Mouse (Mus musculus): ENCODE measurements around the gene Krt28.

The Krt28 gene

DNA sequence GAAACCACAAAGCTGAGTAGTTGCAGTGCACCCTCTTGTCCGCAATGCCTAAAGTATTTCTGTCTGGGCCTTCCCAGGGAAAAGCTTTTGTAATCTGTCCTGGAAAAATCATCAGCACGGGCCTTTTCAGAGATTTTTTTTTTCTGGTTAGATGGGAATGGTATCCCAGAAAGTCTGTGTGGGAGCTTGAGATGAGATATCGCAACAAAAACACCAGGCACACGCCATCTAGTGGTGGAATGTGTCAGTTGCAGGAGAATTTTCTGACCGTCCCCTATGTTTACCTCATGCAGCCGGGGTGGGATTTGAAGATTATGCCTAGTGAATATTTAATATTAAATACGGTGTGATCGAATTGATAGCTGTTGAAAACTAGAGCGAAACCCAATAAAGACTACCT is 10.3 kb downstream of the Krt28 start:
- no peak for DNase-seq

DNA sequence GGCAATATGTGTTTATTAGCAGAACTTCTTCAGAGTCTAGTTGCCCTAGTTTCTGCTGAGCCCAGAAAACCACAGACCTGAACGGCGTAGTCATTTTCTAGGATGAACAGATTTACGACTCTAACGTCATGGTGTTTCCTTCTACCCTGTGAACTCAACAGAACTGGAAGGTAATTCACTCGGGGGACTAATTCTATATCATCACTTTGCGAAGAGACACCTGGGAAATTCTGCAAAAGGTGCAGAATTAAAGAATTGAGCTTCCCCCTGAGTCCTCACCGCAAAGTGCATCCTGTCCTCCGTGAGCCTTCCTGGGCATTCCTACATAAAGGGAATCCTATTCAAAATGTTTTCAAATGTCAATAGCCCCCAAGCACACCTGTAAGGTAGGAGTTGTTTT is 13.3 kb downstream of the Krt28 start:
- DNase-seq = no peak

DNA sequence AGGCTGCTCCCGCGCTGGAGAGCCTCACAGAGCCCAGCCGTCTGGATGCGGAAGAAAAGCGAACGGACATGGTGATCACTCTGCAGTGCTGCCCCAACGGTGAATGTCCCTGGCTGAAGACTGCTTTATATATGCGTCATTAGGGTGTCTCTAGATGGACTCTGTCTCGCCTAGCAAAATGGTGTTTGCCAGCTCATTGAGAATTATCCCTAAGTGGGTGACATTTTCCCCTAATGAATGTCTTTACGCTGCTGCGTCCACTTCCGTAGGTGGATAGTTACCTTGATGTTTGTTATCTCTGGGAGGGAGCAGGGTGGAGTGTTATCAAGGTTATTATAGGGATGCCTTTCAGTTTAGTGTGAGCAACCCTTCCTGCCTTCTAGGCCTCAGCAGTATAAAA is 23.7 kb downstream of the Krt28 start, which contains the start of gene Krt27:
Krt27 (minus strand) TSS at position 101 of the 400 bp plus-strand sequence.
- no peak for DNase-seq

DNA sequence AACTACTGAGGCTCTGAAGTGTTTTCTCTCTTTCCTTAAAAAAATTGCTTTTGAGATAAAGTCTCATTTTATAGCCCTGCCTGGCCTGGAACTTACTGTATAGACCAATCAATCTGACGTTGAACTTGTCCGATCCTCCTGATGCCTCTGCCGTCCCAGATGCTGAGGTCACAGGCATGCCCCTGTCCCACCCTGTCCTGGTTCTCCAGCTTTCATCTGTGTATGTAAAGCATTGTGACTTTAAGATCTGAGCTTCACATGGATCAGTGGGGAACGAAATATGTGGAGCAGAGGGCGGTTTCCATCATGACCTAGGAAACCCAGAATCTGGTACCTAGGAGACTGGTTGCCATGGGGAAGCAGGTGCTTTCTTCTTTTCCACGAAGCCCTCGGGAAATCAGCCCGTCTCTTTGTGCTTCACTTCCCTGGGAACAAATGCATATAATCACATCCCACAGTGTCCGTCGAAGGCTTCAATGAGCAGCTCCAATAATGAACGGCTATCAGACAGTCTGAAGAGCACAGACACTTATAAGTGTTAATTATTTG is 35.3 kb downstream of the Krt28 start:
- no peak for DNase-seq

DNA sequence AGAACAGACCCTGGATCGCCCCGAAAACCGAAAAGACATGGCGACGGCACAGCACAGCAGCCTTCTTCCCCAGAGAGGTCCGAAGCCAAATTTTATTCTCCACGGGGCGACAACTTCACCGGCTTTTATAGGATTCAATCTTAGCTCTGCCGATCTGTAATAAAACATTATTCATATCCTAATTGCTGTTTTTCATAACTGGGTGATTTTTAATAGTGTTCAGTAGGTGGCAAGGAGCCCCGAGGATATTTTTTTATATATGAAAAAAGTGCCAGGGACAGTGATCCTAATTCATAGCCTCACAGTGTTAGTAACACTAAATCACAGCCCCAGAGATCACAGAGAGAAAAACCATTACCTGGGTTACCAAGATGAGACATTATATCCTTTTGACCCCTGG is 36.8 kb downstream of the Krt28 start, which contains the start of gene Krt26:
Krt26 (minus strand) TSS at position 101 of the 400 bp plus-strand sequence.
- DNase-seq = no peak

DNA sequence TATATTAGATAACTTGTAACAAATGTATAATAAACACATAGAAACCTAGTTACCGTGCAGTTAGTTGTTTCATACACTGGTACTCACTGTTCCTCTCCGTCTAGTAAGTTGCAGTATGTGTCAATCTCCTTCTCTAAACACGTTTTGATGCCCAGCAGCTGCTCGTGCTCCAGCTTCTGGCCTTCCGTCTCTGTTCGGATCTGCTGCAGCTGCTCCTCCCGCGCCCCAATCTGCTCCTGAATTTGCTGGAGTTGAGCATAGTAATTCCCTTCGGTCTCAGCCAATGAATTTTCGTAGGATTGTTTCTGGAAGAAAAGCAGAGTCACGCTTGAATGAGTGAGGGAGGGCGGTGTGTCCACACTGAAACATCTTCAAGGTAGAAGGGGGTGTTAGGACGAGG is 41.3 kb downstream of the Krt28 start:
- DNase-seq = no peak

DNA sequence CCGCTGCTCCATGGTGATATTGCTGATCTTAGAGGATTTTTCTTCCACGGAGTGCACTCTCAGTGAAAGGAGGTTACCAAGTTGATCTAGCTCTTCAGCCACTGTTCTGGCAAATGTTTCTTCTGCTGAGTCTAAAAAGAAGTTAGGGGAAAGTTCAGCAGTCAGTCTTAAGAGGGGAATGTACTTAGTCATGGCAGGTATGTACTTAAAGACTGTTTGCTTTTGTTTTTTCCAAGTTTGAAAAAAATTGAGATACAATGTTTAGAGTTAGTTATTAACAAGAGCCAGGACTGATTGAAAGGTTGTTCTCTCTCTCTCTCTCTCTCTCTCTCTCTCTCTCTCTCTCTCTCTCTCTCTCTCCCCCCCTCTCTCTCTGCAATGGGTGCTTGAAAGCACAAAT is 45.0 kb downstream of the Krt28 start:
- DNase-seq = no peak

DNA sequence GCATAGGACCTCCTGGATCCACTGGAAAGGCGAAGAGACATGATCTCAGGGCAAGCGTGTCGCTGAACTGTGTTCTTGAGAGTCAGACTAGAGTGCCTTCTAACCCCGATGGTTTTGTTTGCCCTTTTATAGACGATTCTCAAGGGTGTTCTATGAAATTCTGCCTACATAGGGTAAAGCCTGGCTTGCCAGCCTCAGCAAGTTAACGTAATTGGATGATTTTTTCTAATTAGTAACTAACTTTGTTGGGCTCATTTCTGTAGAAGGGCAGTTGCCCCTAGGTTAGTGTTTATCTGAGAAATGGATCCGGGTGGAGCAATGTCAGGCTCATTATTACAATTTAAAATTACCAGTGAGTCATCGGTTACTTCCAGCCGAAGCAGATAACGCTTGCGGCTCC is 51.9 kb downstream of the Krt28 start, which contains the start of gene Krt25:
Krt25 (minus strand) TSS at position 101 of the 400 bp plus-strand sequence.
- DNase-seq = no peak

DNA sequence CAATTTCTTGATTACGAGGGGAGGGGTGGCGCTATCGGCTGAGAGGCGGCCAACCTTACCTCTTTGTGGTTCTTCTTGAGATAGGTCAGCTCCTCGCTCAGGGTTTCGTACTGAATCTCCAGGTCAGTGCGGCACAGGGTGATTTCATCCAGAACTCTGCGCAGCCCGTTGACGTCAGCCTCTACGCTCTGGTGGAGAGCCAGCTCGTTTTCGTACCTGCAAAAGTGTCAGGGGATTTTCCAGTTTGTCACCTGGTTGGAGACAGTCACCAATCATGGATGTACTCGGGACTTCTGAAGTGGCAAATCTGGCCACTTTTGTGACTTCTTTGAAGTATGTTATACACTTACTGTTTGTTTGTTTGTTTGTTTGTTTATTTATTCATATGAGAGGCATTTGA is 53.6 kb downstream of the Krt28 start:
- no peak for DNase-seq

DNA sequence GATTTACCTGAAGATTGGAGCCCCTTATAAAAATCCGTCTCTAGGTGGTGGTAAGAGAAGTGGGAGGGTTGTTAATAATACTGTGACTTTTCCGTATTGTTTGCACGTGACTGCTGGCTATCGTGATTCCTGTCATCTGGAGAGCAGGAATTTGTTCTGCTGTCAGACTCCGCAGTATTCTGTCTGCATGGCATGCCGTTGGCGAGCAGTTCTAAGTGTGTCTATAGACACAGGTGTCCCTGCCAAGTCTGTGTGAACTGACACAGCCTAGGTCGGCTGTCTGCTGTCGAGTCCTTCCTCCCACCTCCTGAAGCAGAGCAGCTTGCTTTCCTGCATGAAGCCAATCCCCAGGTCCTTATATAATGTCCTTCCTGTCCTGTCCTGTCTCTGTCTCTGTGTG is 55.6 kb downstream of the Krt28 start:
- no peak for DNase-seq

DNA sequence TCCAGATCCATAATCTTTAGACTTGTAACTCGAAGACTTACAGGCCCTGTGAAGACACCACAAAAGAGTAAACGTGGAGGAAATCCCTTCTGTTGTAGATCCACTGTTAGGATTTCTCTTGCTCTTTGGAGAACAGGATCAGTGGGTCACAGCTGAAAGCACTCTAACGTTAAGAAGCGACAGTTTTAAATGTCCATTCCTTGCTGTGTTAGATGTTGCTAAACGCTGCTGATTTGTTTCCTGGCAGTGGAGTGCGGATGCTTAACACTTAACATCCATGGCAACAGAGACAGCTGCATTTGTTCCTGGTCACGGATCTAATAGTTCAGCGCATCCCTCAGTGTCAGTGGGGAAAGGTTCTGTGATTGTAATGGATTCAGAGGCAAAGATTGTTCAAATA is 58.2 kb downstream of the Krt28 start:
- DNase-seq = no peak
